Mouse (Mus musculus) liver, embryonic 13.5 days (tissue): ENCODE results near the gene Jpt2. TPM values are rescaled to one million over a fixed set of nuclear protein-coding genes. Genes with fewer than 3 reads are reported as not detected.
"Not testable (repeated sequence)": the region's sequence is repeated elsewhere in the genome, so short reads cannot be mapped to it uniquely, and the experiment has no call there.

ENCODE experiments used
- ATAC-seq: fragments of 200-750 bp; cut with Nextera tagmentation; 2 replicates; pipeline ENCODE4 v1.8.0; 2017; ENCODE audit warnings: low read depth, mild to moderate bottlenecking, moderate number of reproducible peaks, moderate library complexity
- DNase-seq: peaks from one replicate; pipeline ENCODE4 v3.0.0; 2022
- H3K27ac ChIP-seq: fragments of 300-500 bp; sonication (generic); 2 replicates; pipeline ENCODE4 v1.5.1; 2015; ENCODE audit warnings: moderate library complexity, mild to moderate bottlenecking, inconsistent platforms
- H3K27me3 ChIP-seq: fragments of 300-500 bp; sonication (generic); 2 replicates; pipeline ENCODE4 v1.6.1; 2015; ENCODE audit warnings: mild to moderate bottlenecking, inconsistent platforms
- H3K36me3 ChIP-seq: fragments of 300-500 bp; sonication (generic); 2 replicates; pipeline ENCODE4 v1.6.1; 2015; ENCODE audit warnings: mild to moderate bottlenecking, inconsistent platforms
- H3K4me1 ChIP-seq: fragments of 300-500 bp; sonication (generic); replicated peaks from 2 replicates; pipeline ENCODE4 v1.6.1; 2015; ENCODE audit warnings: inconsistent platforms
- H3K4me2 ChIP-seq: fragments of 300-500 bp; sonication (generic); 2 replicates; pipeline ENCODE4 v1.6.1; 2015; ENCODE audit warnings: inconsistent platforms, mild to moderate bottlenecking, moderate library complexity
- H3K4me3 ChIP-seq: fragments of 300-500 bp; sonication (generic); replicated peaks from 2 replicates; pipeline ENCODE4 v1.5.1; 2015; ENCODE audit warnings: mild to moderate bottlenecking, inconsistent platforms
- H3K9ac ChIP-seq: fragments of 300-500 bp; sonication (generic); 2 replicates; pipeline ENCODE4 v1.6.1; 2015; ENCODE audit warnings: mild to moderate bottlenecking, inconsistent platforms
- H3K9me3 ChIP-seq: fragments of 300-500 bp; sonication (generic); replicated peaks from 2 replicates; pipeline ENCODE4 v1.6.1; 2016; ENCODE audit warnings: inconsistent platforms
- WGBS: fragments of 180-500 bp; shearing (Covaris S2); methylation state at CpG from one replicate; pipeline ENCODE4 v1.1.7; 2015; ENCODE audit not compliant: insufficient replicate concordance; 5-methylcytosine and 5-hydroxymethylcytosine counted together
- polyA plus RNA-seq: library from polyadenylated mRNA; unstranded; fragments of >200 nt; fragmentation: Nextera tagmentation; extraction: Ambion mirVana; gene quantifications from 2 replicates; pipeline ENCODE4 v1.2.1, GENCODE M21; 2015

The Jpt2 gene
- polyA plus RNA-seq, 1 experiment from 2014 or later: 75.1 TPM

DNA sequence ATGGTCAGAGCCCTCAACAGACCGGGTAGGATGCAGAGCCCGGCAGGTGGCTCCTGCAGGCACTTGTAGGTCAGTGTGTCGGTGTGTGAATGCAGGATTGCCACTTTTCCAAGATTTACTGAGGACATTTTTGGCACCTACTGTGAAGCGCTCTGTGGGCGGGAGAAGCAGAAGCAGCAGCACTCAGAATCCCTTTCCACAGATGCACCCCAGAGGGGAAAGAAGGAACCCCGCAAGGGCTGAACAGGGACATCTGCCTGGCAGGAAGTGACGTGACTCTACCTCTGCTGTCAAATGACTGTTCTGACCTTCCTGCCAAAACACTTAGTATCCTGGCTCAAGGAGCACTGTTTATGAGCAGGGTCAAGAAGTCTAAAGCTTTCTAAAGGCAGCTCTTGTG is 17.5 kb downstream of the Jpt2 start:
- peaks cover 53% of the 10 kb centered on the region for H3K36me3 ChIP-seq
- H3K4me2 ChIP-seq: no peak overlapping the region
- H3K27me3 ChIP-seq: no peaks in the 10 kb centered on the region
- WGBS: 83% methylated on average over 7 of the region's 7 CpGs
- no peak overlapping the region for H3K27ac ChIP-seq
- ATAC-seq (no peak), DNase-seq (no peak)
- no peaks in the 10 kb centered on the region for H3K9me3 ChIP-seq
- H3K4me1 ChIP-seq: no peaks in the 10 kb centered on the region
- H3K9ac ChIP-seq: no peak overlapping the region
- no peak overlapping the region for H3K4me3 ChIP-seq

DNA sequence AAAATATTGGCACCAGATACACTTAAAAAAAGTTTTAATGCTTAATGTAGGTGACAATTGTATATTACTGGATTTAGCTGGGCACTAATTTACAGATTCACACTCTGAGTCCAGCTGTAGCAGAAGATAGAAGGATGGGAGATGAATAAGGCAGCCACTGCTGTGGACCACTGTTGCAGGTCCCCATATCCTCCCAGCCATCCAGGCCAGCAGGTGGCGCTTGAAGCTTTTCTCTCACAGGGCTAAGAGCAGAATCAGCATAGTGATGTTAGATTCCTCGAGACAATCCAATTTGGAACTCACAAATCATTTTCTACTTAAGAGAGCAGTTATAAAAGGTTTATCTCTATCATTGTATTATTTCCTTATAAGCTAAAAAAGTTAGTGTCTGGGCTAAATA is 18.0 kb downstream of the Jpt2 start:
- H3K27ac ChIP-seq, H3K4me1 ChIP-seq, H3K4me2 ChIP-seq, H3K27me3 ChIP-seq, H3K9me3 ChIP-seq, H3K4me3 ChIP-seq, H3K9ac ChIP-seq: not testable (repeated sequence)
- DNase-seq (peak; percentile 40), ATAC-seq (0 out of 2 replicates have a peak, but pooled peaks have one; percentile 60)
- H3K36me3 ChIP-seq: peaks cover 47% of the 10 kb centered on the region
- 14% methylated on average over 2 of the region's 2 CpGs for WGBS

DNA sequence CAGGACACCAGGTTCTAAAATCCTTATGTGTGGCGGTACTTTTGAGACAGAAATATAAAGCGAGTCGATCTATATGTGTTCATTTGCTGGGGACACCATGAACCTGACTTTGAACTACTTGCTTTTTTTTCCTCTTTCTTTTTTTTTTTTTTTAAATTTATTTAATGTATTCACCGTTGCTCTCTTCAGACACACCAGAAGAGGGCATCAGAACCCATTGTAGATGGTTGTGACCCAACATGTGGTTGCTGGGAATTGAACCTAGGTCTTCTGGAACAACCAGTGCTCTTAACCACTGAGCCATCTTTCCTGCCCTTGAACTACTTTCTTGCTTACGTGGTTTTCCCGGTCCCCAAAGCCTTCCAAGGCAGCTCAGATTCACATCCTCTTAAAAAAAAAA is 23.2 kb downstream of the Jpt2 start:
- Histone ChIP-seq H3K27me3 (no peaks in the 10 kb centered on the region), H3K9me3 (no peaks in the 10 kb centered on the region), H3K4me2 (peak overlapping the region; percentile 87), H3K27ac (peak overlapping the region; percentile 90), H3K4me1 (peaks cover 41% of the 10 kb centered on the region), H3K36me3 (peaks cover 15% of the 10 kb centered on the region), H3K4me3 (peak overlapping the region; percentile 82), H3K9ac (peak overlapping the region; percentile 88)
- WGBS: 41% methylated on average over 6 of the region's 6 CpGs
- no peak for DNase-seq
- no peak for ATAC-seq

DNA sequence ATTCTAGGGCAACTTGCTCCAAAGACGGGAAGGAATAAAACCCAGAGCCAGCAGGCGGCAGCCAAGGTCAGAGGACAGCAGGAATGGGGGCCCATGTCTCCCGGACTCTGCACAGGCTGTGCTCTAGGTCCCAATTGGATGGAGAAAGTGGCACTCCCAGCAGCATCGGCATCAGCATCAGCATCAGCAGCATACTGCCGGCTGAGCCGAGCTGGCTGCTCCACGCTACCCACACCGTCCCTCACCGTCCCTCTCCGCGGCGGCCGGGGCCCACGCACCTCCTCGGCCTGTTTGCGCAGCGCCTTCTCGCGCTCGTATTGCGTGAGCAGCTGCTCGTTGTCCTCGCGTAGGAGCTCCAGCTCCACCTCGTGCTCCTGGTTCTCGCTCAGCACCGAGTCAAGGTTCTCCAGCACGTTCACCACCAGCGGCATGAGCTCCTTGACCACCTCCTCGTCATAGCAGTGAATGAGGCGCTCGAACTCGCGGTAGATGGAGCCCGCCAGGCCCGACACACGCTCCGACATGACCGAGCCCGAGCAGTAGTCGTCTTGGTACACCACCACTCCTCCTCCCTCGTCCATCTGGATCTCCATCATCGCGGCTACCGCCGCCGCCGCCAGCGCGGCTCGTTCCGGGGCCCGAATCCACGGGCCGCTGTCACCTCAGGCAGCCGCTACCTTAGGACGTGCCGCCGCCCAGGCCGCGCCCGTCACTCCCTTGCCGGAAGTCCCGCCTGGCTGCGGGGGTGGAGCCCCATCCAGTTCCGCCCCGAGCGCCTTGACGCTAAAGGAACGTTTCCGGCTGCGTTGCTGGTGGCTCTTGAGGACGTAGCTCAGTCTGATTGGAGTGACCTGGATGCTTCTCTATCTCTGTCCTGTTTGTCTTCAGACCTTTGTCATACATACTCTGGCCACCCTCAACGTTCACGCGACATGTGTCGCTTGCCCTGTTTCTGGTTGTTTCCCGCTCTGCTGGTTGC is 23.9 kb downstream of the Jpt2 start, which contains the start of gene Mapk8ip3:
Mapk8ip3 (minus strand) TSS at position 719 of the 979 bp plus-strand sequence.
- Histone ChIP-seq H3K4me3 (peak within 1 kb of the TSS; percentile 82), H3K27ac (peak within 1 kb of the TSS; percentile 90), H3K4me2 (peak within 1 kb of the TSS; percentile 87), H3K9me3 (no peaks in the 10 kb centered on the region), H3K4me1 (peaks cover 41% of the 10 kb centered on the region), H3K36me3 (peaks cover 18% of the 10 kb centered on the region), H3K27me3 (no peaks in the 10 kb centered on the region), H3K9ac (peak within 1 kb of the TSS; percentile 88)
- ATAC-seq (peak; percentile 97), DNase-seq (peak; percentile 97)
- WGBS: under 1% methylated on average over 78 of the region's 78 CpGs

DNA sequence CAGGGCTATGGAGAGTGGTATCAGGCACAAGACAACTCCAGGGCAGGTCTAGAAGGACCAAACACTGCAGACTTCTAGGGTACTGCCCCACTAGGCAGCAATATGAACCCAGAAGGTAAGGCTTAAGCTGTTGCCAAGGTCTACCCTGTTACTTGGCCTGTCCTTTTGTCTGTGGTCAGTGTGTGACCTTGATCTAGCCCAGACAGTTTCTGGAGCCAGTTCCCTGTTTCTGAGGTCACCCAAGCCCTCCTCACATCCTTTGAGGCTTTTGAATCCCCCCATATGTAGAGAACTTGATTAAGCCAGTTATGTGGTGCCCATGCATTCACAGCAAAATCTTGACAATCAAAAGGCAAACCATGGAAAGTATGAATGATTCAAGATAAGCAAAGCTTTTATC is 24.8 kb downstream of the Jpt2 start:
- no peak for DNase-seq
- peak overlapping the region; percentile 88 for H3K9ac ChIP-seq
- no peak for ATAC-seq
- peak overlapping the region; percentile 90 for H3K27ac ChIP-seq
- no peaks in the 10 kb centered on the region for H3K27me3 ChIP-seq
- H3K9me3 ChIP-seq: no peaks in the 10 kb centered on the region
- H3K36me3 ChIP-seq: peaks cover 23% of the 10 kb centered on the region
- peak overlapping the region; percentile 82 for H3K4me3 ChIP-seq
- peak overlapping the region; percentile 87 for H3K4me2 ChIP-seq
- H3K4me1 ChIP-seq: peaks cover 41% of the 10 kb centered on the region

DNA sequence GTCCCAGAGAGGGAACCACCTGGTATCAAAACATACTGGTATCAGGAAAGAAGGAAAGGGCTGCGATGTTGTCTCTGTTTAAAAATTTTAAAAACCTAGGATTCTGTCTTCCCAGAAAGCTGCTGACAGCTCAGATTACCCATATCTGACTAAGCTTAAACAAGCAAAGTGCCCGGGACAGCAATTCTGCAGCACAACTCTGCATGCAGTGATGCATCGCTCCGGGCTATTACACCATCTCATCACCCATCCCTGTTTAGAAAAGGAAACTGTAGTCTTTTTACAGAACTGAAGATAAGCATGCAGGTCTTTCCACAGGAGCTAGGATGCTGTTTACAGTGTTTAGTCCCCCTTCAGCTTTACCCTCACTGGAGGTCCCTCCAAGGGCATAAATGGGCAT is 25.6 kb downstream of the Jpt2 start:
- no peaks in the 10 kb centered on the region for H3K9me3 ChIP-seq
- DNase-seq: no peak
- no peak for ATAC-seq
- H3K4me2 ChIP-seq: peak overlapping the region; percentile 87
- peaks cover 23% of the 10 kb centered on the region for H3K36me3 ChIP-seq
- peak overlapping the region; percentile 88 for H3K9ac ChIP-seq
- H3K4me1 ChIP-seq: peaks cover 41% of the 10 kb centered on the region
- H3K27ac ChIP-seq: peak overlapping the region; percentile 90
- H3K27me3 ChIP-seq: no peaks in the 10 kb centered on the region
- WGBS: 68% methylated on average over 4 of the region's 4 CpGs
- H3K4me3 ChIP-seq: peak overlapping the region; percentile 82

DNA sequence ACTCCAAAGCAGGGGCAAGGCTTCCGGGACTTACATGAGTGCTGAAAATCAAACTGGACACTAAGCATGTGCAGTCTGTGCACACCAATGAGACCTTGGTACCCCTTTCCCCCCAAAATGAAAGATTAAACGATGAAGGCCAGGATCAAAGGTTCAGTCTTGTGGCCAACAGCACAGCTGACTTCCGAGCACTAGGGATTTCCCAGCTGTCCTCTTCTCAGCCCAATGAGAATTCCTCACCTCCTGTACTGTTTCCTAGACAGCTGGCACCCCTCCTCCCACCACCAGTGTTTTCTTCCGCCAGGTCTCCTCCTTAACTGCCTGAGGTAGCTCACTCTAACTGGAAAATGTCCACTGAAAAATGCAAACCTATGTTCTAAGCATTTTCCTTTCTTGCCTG is 27.3 kb downstream of the Jpt2 start:
- 83% methylated on average over 4 of the region's 4 CpGs for WGBS
- no peak overlapping the region for H3K27ac ChIP-seq
- H3K4me2 ChIP-seq: no peak overlapping the region
- peaks cover 47% of the 10 kb centered on the region for H3K4me1 ChIP-seq
- no peaks in the 10 kb centered on the region for H3K27me3 ChIP-seq
- 0 out of 2 replicates have a peak overlapping the region, but pooled peaks have one; percentile 14 for H3K9ac ChIP-seq
- ATAC-seq (no peak), DNase-seq (no peak)
- H3K36me3 ChIP-seq: peaks cover 32% of the 10 kb centered on the region
- H3K9me3 ChIP-seq: no peaks in the 10 kb centered on the region
- H3K4me3 ChIP-seq: no peak overlapping the region

DNA sequence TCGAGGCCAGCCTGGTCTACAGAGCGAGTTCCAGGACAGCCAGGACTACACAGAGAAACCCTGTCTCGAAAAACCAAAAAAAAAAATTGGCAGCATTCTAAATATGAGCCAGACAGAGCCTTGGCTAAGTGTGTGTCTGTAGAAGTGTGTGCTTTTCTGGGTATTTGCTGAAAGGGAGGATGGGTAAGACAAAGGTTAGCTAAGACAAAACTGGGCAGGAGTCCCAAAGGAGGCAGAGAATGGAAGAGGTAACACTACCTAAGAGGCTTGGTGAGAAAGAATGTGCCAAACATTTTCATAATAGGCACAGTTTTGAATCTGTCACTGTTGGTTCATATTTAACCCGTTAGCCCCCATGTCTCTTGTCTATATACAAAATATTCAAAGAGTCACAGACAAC is 28.1 kb downstream of the Jpt2 start:
- DNase-seq (no peak), ATAC-seq (no peak)
- Histone ChIP-seq H3K9me3 (no peaks in the 10 kb centered on the region), H3K27me3 (no peaks in the 10 kb centered on the region), H3K4me1 (peaks cover 44% of the 10 kb centered on the region), H3K36me3 (peaks cover 39% of the 10 kb centered on the region), H3K9ac (no peak overlapping the region), H3K4me3 (no peak overlapping the region), H3K4me2 (no peak overlapping the region), H3K27ac (no peak overlapping the region)
- 87% methylated on average over 4 of the region's 4 CpGs for WGBS

DNA sequence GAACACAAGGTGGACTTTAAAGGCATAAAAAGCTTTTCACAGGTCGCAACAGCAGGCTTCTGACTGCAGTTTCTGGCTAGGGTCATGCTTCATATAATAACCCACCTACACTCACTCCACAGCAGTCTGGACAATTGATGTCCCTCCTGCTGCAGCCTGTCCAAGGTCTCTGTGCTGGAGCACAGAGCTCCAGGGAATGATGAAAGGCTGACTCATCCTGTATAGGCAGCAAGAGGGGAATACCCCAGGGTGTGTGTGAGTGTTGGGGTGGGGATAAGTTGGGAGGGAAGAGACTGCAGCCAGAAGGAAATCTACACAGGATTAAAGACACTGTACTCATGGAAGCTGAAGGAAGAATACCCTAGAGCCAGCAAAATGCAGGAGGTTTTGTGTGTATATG is 31.0 kb downstream of the Jpt2 start:
- H3K27me3 ChIP-seq: no peaks in the 10 kb centered on the region
- H3K4me3 ChIP-seq: no peak overlapping the region
- peaks cover 66% of the 10 kb centered on the region for H3K36me3 ChIP-seq
- WGBS: 87% methylated on average over 1 of the region's 1 CpGs
- H3K9ac ChIP-seq: no peak overlapping the region
- H3K27ac ChIP-seq: no peak overlapping the region
- no peak for DNase-seq
- no peak for ATAC-seq
- H3K4me1 ChIP-seq: peaks cover 24% of the 10 kb centered on the region
- H3K9me3 ChIP-seq: no peaks in the 10 kb centered on the region
- H3K4me2 ChIP-seq: no peak overlapping the region

DNA sequence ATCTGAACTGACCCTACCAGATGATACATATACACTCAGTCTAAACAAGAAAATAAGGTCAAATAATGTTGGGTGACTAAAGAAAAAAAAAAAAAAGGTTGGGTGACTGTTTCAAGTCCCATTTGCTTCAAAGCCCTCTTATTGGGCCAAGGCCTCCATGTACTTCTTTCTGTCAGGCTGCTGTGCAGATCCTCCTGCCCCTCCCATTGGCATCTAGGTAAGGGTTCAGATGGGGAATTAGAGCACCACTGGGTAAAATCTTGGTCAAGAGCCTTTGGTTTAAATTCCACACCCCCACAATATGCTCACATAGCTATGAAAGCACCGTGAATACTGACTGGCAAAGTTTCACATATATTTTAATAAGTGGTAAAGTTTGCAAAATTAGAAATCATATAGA is 37.2 kb downstream of the Jpt2 start:
- no peaks in the 10 kb centered on the region for H3K4me1 ChIP-seq
- no peak overlapping the region for H3K27ac ChIP-seq
- whole genome bisulfite sequencing: 87% methylated on average over 1 of the region's 1 CpGs
- ATAC-seq (no peak), DNase-seq (no peak)
- no peaks in the 10 kb centered on the region for H3K27me3 ChIP-seq
- no peak overlapping the region for H3K4me2 ChIP-seq
- H3K9ac ChIP-seq: no peak overlapping the region
- peaks cover 96% of the 10 kb centered on the region for H3K36me3 ChIP-seq
- no peaks in the 10 kb centered on the region for H3K9me3 ChIP-seq
- H3K4me3 ChIP-seq: no peak overlapping the region

DNA sequence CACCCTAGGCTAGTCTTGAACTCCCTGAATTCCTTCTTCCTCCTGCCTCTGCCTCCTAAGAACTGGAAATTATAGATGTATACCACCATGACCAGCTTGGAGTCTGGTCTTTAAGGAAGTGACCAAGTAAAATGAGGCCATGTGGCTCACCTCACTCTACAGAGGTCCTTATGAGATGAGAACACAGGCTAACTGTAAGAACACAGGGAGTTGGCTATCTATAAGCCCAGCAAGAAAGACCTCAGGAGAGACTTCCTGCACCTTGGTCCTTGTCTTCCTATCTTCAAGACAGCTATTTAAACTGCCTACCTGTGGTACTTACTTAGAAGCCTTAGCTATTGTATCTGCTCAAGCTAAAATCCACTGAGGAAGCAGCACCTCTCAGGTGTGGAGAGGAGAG is 46.5 kb downstream of the Jpt2 start:
- no peaks in the 10 kb centered on the region for H3K4me1 ChIP-seq
- ATAC-seq (no peak), DNase-seq (no peak)
- no peaks in the 10 kb centered on the region for H3K9me3 ChIP-seq
- no peak overlapping the region for H3K9ac ChIP-seq
- no peak overlapping the region for H3K4me3 ChIP-seq
- no peaks in the 10 kb centered on the region for H3K27me3 ChIP-seq
- no peak overlapping the region for H3K27ac ChIP-seq
- H3K4me2 ChIP-seq: no peak overlapping the region
- H3K36me3 ChIP-seq: peaks cover 98% of the 10 kb centered on the region

DNA sequence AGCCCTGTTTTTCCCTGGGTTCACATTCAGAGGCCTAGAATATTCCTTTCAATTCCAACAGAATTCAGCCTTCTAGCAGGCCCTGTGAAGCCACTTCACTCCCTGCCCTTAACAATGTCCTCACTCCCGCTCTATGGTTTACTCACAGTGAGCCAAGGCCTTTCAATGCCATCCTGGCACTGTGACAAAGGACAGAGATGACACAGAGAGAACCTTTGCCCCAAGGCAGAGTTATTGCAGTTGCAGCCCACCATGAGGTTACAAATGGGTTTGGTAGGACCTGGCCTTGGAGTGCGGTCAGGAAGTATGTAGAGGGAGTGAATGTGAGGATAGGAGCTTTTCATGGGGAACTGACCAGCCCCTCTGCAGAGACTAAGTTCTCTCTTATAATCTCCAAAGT is 52.9 kb downstream of the Jpt2 start:
- H3K4me2 ChIP-seq: no peak overlapping the region
- H3K27ac ChIP-seq: peak overlapping the region; percentile 43; the same call in 1 of the 2 replicates
- 95% methylated on average over 2 of the region's 2 CpGs for WGBS
- peak overlapping the region; percentile 6; the same call in 1 of the 2 replicates for H3K9ac ChIP-seq
- H3K4me3 ChIP-seq: no peak overlapping the region
- DNase-seq (no peak), ATAC-seq (no peak)
- peaks cover 26% of the 10 kb centered on the region for H3K4me1 ChIP-seq
- no peaks in the 10 kb centered on the region for H3K9me3 ChIP-seq
- peaks cover 99% of the 10 kb centered on the region for H3K36me3 ChIP-seq
- H3K27me3 ChIP-seq: no peaks in the 10 kb centered on the region
